Mouse (Mus musculus): ENCODE data around the gene Irf7. TPM values are rescaled to one million over a fixed set of nuclear protein-coding genes. Genes with fewer than 3 reads are reported as not detected.

Irf7 gene
- polyA plus RNA-seq, 1 experiment = 159 TPM

Other genes with a start within 250 kb of the Irf7 start
- gene Ifitm6, start 248.6 kb downstream of the Irf7 start, polyA plus RNA-seq (2012; rRNA removed) = 6.3 and 8.3 TPM in 2 replicates
- not detected in 2 replicates for gene Gm17387, start 237.3 kb downstream of the Irf7 start, polyA plus RNA-seq (2012; rRNA removed)
- gene B4galnt4, start 205.4 kb downstream of the Irf7 start, polyA plus RNA-seq (2012; rRNA removed) = 15.8 and 22.3 TPM in 2 replicates
- gene Pkp3, start 188.3 kb downstream of the Irf7 start, polyA plus RNA-seq (2012; rRNA removed) = 101 and 143 TPM in 2 replicates
- gene Sigirr, start 165.9 kb downstream of the Irf7 start, polyA plus RNA-seq (2012; rRNA removed) = 41.3 and 41.8 TPM in 2 replicates
- gene Ano9, start 148.7 kb downstream of the Irf7 start, polyA plus RNA-seq (2012; rRNA removed) = 143 and 205 TPM in 2 replicates
- gene Ptdss2, start 144.1 kb downstream of the Irf7 start, polyA plus RNA-seq (2012; rRNA removed) = 23.6 and 28.1 TPM in 2 replicates
- 146 and 149 TPM in 2 replicates for gene Rnh1, start 93.6 kb downstream of the Irf7 start, polyA plus RNA-seq (2012; rRNA removed)
- 82.1 and 91.7 TPM in 2 replicates for gene Hras, start 72.5 kb downstream of the Irf7 start, polyA plus RNA-seq (2012; rRNA removed)
- 5.4 and 7.2 TPM in 2 replicates for gene Lrrc56, start 72.3 kb downstream of the Irf7 start, polyA plus RNA-seq (2012; rRNA removed)
- gene Lmntd2, start 52.4 kb downstream of the Irf7 start, polyA plus RNA-seq (2012; rRNA removed) = 7.2 and 9.4 TPM in 2 replicates
- 143 and 153 TPM in 2 replicates for gene Rassf7, start 50.6 kb downstream of the Irf7 start, polyA plus RNA-seq (2012; rRNA removed)
- gene Phrf1, start 37.7 kb downstream of the Irf7 start, polyA plus RNA-seq (2012; rRNA removed) = 23.1 and 24.7 TPM in 2 replicates
- 611 and 677 TPM in 2 replicates for gene Cdhr5, start 10.3 kb upstream of the Irf7 start, polyA plus RNA-seq (2012; rRNA removed)
- 226 and 321 TPM in 2 replicates for gene Sct, start 12.7 kb upstream of the Irf7 start, polyA plus RNA-seq (2012; rRNA removed)
- 0.08 and 0.21 TPM in 2 replicates for gene Drd4, start 25.5 kb upstream of the Irf7 start, polyA plus RNA-seq (2012; rRNA removed)
- gene Deaf1, start 61.2 kb upstream of the Irf7 start, polyA plus RNA-seq (2012; rRNA removed) = 17.5 and 19.9 TPM in 2 replicates
- gene Tmem80, start 61.3 kb upstream of the Irf7 start, polyA plus RNA-seq (2012; rRNA removed) = 33.3 and 37.2 TPM in 2 replicates
- 314 and 414 TPM in 2 replicates for gene Eps8l2, start 72.4 kb upstream of the Irf7 start, polyA plus RNA-seq (2012; rRNA removed)
- 554 and 560 TPM in 2 replicates for gene Taldo1, start 125.7 kb upstream of the Irf7 start, polyA plus RNA-seq (2012; rRNA removed)
- gene Gatd1, start 147.7 kb upstream of the Irf7 start, polyA plus RNA-seq (2012; rRNA removed) = 54.0 and 56.7 TPM in 2 replicates
- 2.0 and 2.9 TPM in 2 replicates for gene Cend1, start 163.0 kb upstream of the Irf7 start, polyA plus RNA-seq (2012; rRNA removed)
- 214 and 297 TPM in 2 replicates for gene Slc25a22, start 171.4 kb upstream of the Irf7 start, polyA plus RNA-seq (2012; rRNA removed)
- 13.0 and 17.0 TPM in 2 replicates for gene Pidd1, start 177.5 kb upstream of the Irf7 start, polyA plus RNA-seq (2012; rRNA removed)
- 642 and 693 TPM in 2 replicates for gene Rplp2, start 180.9 kb upstream of the Irf7 start, polyA plus RNA-seq (2012; rRNA removed)
- gene Pnpla2, start 188.7 kb upstream of the Irf7 start, polyA plus RNA-seq (2012; rRNA removed) = 185 and 198 TPM in 2 replicates
- 38.6 and 41.4 TPM in 2 replicates for gene Cracr2b, start 194.6 kb upstream of the Irf7 start, polyA plus RNA-seq (2012; rRNA removed)
- 255 and 294 TPM in 2 replicates for gene Cd151, start 200.9 kb upstream of the Irf7 start, polyA plus RNA-seq (2012; rRNA removed)
- 40.0 and 43.9 TPM in 2 replicates for gene Polr2l, start 208.7 kb upstream of the Irf7 start, polyA plus RNA-seq (2012; rRNA removed)
- gene Tspan4, start 208.8 kb upstream of the Irf7 start, polyA plus RNA-seq (2012; rRNA removed) = 19.5 and 21.6 TPM in 2 replicates

All from large intestine, adult 2 months (tissue).